Comparison of ENCODE assay signal across 8 mouse cellular contexts in the genomic region with DNA sequence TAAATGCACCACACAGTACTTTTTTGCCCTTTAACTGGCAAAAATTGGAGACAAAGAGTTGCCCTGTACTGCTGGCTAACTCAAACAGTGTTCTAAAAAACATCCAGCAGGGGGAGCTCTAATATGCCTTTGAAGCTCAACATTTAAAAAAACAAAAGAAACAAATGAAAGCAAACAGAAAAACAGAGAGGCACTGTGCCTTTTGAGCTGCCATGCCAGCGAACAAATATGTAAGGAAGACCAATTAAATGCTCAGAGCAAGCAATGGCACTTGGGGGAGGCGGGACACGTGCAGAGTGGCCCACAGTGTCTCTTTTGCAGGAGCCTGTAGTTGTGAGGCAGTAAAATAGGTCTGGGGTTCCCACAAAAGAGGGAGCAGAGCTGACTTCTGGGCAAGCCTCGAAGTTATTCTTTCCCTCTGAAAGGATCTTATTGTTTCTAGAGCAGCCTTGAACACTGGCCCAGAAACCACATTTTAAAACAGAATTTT. TPM values are rescaled to one million over a fixed set of nuclear protein-coding genes. Genes with fewer than 3 reads are reported as not detected.
DNase-seq lines count a peak whose midpoint lies in the region; ATAC-seq and TF ChIP-seq lines count a peak whose summit lies in the region.
"Had no signal": no experiment of that assay in that cellular context is flagged by ENCODE, and none has a peak within 500 bp of the region (broad histone marks: within the 10 kb centered on the region; RNA-seq: fewer than 3 reads in every experiment).

No protein-coding gene starts in this region.

- H3K9ac ChIP-seq in hindbrain, embryonic 12.5 days = peak overlapping the region; percentile 45; the same call in 1 of the 2 replicates

- WGBS in cerebellum, adult 2 months = 9% methylated on average over 4 of the region's 4 CpGs
- 2% methylated on average over 4 of the region's 4 CpGs for WGBS in hindbrain, embryonic 12.5 days

- no peaks in the 10 kb centered on the region for H3K36me3 ChIP-seq in hindbrain, embryonic 12.5 days

- H3K9me3 ChIP-seq in hindbrain, embryonic 12.5 days (replicated peaks) = no peaks in the 10 kb centered on the region

- H3K4me2 ChIP-seq in hindbrain, embryonic 12.5 days (replicated peaks) = peak overlapping the region; percentile 41

- no peak overlapping the region for H3K4me3 ChIP-seq in cerebellum, adult 2 months (replicated peaks; ENCODE audit: insufficient read depth, low read depth, low read length)
- H3K4me3 ChIP-seq in hindbrain, embryonic 12.5 days = no peak overlapping the region

- no peaks in the 10 kb centered on the region; the same call in 1 of the 2 replicates for H3K4me1 ChIP-seq in cerebellum, adult 2 months (ENCODE audit: control insufficient read depth, insufficient read depth, low read length)
- peaks cover 28% of the 10 kb centered on the region for H3K4me1 ChIP-seq in hindbrain, embryonic 12.5 days

- no peak overlapping the region for H3K27ac ChIP-seq in cerebellum, adult 2 months (ENCODE audit: insufficient read depth, low read length)
- H3K27ac ChIP-seq in hindbrain, embryonic 12.5 days = peak overlapping the region; percentile 74

- DNase-seq in R1 (ENCODE audit: low read depth, low spot score) = peak; percentile 66
- peak; percentile 49 to 60 for DNase-seq in cerebellum, adult 2 months
- peak; percentile 93 for DNase-seq in forelimb bud, embryonic 11.5 days (ENCODE audit: low read depth, low spot score)
- peak; percentile 60 to 74 for DNase-seq in layer of hippocampus, postnatal 10 days (ENCODE audit: low spot score in 2 of 2)
- DNase-seq in lung, postnatal 14 days = peak; percentile 66
- peak; percentile 56 for DNase-seq in retina, postnatal 7 days (ENCODE audit: low read depth, low spot score)

- ATAC-seq in hindbrain, embryonic 12.5 days (ENCODE audit: low FRiP score) = peak; percentile 93

- no peaks in the 10 kb centered on the region for H3K27me3 ChIP-seq in cerebellum, adult 2 months (ENCODE audit: control insufficient read depth, insufficient read depth, low read length)
- H3K27me3 ChIP-seq in hindbrain, embryonic 12.5 days = no peaks in the 10 kb centered on the region

- peak; percentile 31; the same call in 1 of the 2 replicates for TF ChIP-seq CTCF in cerebellum, adult 2 months (IDR thresholded peaks at IDR 0.05; ENCODE audit: borderline replicate concordance, insufficient read depth, low read depth, low read length)

- no peak for TF ChIP-seq POLR2A in cerebellum, adult 2 months (IDR thresholded peaks at IDR 0.05; ENCODE audit: borderline replicate concordance, insufficient read depth, low read length)

RNA-seq across cellular contexts. Expression of a gene that starts 20.5 kb away (rescaled TPM):
- polyA plus RNA-seq in cerebellum, adult 2 months (2012; rRNA removed) = not detected in 2 replicates
- polyA plus RNA-seq in hindbrain, embryonic 12.5 days (2016; fragmentation: Nextera tagmentation; extraction: Ambion mirVana) = not detected in 2 replicates
- total RNA-seq in layer of hippocampus, postnatal 10 days (2021) = under 1 TPM in 1 of 2 experiments, not detected in 1; 0.37 TPM
- polyA plus RNA-seq: spleen, adult 2 months had no signal

RNA-seq across cellular contexts. Expression of a gene that starts 30.9 kb away (rescaled TPM):
- 20.4 and 21.5 TPM in 2 replicates for polyA plus RNA-seq in cerebellum, adult 2 months (2012; rRNA removed)
- polyA plus RNA-seq in hindbrain, embryonic 12.5 days (2016; fragmentation: Nextera tagmentation; extraction: Ambion mirVana) = 35.4 and 36.6 TPM in 2 replicates
- total RNA-seq in layer of hippocampus, postnatal 10 days (2021) = 10 to 100 TPM; 15.4 to 18.0 TPM
